Mouse (Mus musculus) layer of hippocampus, adult 9-11 months (tissue): ENCODE data around the gene Magi1.
"Not testable (repeated sequence)": the region's sequence is repeated elsewhere in the genome, so short reads cannot be mapped to it uniquely, and the experiment has no call there.

Experiments
- DNase-seq: peaks from one replicate; pipeline ENCODE4 v3.0.0; 2022

Gene Magi1

DNA sequence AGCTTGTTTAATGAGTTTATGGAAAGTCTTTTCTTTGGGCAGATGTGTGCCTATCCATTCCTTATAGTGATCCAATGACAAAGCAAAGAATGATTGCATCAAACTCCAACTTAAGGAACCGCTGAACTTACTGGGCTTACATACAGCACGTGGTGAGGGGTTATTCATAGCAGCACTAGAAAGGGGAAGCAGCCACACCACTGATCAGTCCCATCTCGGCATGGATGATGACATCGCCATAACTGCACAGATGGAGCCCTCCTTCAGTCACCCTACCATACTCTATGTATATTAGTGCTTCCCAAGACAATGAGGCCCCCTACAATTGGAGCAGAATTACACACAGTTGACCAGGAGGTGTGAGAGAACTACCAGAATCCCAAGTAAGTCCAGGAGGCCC is 238.5 kb downstream of the Magi1 start:
- no peak for DNase-seq

DNA sequence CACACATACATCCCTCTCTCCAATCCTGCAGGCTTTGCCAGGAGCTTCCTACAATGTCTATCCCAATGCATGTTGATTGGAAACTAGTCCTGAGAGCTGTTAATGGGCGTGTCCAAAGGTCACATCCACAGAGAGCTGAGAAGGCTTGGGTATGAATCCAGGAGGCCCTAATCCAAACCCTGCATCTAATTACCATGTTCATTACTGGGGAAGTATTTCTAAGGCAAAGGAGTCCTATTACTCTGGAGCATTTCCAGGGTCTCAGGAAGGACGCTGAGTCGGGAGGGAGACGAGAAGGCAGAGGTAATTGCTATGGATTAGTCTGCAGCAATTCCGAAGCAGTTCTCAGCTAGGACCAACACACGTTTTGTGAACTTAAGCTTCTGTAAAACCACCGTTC is 240.3 kb downstream of the Magi1 start:
- DNase-seq = no peak

DNA sequence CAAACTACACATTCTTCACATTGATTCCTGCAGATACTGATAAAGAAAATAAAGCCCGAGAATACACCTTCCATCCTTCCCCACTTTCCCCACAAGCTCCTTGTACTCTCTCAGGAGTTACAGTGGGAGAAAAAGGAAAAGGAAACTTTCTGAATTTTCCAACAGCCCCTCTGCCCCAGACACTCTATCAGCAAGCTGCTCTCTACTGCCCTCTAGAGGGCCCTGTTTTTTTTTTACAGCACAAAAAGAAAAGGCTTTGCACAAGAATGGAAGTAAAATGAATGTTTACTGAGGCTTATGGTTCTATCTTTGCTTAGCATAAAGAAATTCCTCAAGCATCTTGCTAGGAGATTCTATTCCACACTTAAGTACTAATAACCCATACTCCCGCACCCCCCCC is 243.6 kb downstream of the Magi1 start:
- DNase-seq = no peak

DNA sequence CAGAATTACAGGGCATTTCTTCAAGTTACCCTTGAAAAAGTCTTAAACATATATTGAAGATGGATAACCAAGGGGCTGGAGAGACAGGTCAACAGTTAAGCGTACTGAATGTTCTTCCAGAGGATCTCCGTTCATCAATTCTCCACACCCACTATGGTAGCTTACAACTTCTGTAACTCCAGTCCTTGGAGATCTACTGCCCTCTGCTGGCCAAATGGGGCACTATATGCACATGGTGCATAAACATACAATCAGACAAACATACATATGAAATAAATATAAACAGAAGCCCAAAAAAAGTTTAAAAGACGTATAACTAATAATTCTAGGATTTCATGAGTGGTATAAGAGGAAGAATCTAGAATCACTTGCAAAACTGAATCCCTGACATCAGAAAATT is 244.8 kb downstream of the Magi1 start:
- no peak for DNase-seq

DNA sequence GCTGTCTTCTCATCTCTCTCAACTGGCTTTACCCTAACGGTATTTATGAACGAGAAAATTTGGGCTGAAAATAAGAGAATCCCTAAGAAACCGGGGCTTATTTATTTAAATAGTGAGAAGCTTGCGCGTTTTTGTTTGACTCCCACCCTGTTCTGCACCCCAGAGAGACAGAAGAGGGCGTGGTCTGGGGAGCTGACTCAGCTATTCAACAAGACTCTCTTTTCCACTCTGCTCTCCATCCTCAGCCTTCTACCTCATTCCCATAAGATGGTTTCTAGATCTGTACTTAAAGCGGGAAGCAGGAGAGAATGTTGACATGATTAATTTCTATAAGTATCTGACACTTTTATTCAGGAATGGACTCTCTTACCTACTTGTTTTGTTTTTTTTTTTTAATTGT is 247.2 kb downstream of the Magi1 start:
- DNase-seq = no peak

DNA sequence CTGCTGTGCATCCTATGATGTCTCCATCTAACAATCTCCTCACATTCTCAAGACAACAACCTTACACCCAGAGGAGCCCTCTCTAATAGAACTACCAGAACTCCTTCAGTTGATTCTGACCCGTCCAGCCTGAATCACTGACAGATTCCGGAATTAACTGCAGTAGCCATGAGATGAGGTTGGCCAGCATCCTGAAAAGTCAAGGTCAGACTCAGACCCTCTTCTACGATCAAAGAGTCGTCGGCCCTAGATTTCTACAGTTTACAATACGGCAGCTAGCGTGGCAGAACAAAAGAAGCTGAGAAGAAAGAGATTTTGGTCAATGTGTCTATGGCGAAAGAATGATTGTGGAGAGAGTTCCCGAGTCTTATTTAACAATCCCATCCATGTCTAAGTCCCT is 257.4 kb downstream of the Magi1 start:
- DNase-seq = no peak

DNA sequence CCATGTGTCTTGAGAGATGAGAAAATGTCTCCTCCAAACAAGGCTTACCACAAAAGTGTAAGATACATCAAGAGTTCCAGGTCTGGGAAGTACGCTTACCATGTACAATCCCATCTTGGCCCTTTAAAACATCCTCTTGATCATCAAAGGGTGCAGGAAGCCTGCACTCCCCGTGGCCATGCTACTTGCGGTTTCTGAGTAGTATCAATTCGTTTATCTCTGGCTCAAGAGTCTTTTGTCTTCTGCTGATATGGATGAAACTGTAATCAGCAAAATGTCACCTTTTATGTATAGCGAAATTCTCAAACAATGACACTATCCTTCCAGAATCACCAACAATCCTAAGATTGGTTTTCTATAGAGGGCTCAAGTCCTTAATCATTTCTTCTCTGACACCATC is 261.3 kb downstream of the Magi1 start:
- no peak for DNase-seq

DNA sequence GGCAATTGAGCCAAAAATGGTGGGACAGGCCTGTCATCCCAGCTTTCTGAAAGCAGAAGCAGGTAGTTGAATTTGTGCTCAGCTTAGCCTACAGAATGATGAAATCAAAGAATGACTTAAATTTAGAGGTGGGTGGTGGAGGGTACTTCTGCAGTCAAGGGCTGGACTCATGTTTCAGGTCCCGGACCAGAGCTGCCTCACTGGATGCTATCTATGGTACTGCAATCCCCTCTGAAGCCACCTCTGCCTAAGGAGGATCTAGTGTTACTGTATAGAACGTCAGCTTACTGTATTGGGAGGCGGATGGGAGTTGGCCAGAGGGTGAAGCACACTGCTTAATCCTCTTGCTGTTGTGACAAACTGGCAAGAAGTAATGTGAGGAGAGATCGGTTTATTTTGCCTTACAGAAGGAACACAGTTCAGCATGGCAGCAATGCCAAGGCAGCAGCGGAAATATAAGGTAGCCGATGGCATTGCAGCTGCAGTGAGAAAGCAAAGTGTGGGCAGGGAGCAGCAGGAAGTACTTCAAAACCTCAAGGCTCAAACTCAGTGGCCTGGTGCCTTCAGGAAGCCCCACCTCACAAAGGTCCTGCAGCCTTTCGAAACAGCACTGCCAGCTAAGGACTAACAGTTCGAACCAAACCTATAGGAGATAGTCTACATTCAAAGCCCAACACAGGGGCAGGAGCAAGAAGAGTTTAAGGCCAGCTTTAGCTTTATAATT is 262.3 kb downstream of the Magi1 start:
- DNase-seq = no peak

DNA sequence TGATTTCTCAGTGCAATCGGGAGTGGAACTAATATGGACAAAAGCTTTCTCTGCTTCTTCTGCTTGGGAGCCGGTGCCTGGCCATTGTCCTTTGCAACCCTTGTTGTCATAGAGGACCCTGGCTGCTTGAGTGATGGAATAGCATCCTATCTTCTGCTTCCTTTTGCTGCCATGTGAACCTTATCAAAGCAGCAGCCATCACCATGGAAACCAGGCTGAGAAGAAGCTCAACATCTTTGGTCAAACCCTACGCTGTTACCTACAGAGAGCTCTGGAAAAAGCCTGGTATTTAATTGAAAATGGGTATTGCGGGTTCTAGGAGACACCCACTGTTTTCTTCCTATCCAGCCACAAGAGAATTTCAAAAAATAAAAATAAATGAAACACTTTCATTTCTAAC is 263.2 kb downstream of the Magi1 start:
- DNase-seq = peak; percentile 5

DNA sequence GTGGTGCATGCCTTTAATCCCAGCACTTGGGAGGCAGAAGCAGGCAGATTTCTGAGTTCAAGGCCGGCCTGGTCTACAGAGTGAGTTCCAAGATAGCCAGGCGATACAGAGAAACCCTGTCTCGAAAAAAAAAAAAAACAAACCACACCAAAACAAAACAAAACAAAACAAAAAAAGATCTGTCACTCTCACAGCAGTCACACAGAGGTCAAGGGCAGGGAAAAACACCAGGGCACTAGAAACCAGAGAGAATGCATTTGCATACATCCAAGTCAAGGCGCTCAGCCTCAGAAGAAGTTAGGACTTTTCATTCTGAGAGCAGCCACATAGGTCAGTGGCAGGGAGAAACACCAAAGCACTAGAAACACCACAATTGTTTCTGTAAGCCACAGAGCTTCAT is 263.8 kb downstream of the Magi1 start:
- no peak for DNase-seq

DNA sequence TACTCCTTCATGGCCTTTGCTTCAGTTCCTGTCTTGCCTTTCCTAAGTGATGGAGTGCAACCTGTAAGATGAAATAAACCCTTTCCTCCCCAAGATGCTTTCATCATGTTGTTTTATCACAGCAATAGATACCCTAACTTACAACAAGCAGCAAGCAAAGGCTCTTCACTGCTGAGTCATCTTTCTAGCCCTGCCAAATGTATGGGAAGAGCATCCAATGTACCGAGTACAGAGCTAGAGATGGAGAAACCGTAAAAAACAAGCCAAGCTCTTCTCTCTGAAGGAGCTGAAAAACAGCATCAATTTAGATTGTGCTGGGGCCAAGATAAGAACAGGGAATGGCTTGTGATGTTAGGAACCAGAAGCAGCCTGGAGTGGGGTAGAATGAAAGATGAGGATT is 270.0 kb downstream of the Magi1 start:
- no peak for DNase-seq

DNA sequence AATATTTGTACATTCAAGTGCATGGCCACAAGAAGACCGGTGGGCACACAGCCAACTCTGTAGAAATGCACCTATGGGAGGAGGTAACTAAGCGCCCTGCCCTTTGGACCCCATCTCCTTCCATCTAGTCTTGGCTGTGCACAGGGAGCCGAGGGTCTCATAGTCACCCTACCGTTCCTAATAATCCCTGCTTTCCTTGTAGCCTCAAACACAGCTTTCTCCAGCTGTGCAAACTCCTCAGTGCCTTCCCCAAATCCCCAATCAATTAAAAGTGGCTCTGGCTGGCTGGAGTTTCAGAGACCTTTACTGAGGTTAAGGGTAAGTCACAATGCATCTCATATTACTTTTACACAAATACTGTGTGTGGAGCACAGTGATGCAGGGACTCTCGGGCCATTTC is 271.8 kb downstream of the Magi1 start:
- DNase-seq = no peak

DNA sequence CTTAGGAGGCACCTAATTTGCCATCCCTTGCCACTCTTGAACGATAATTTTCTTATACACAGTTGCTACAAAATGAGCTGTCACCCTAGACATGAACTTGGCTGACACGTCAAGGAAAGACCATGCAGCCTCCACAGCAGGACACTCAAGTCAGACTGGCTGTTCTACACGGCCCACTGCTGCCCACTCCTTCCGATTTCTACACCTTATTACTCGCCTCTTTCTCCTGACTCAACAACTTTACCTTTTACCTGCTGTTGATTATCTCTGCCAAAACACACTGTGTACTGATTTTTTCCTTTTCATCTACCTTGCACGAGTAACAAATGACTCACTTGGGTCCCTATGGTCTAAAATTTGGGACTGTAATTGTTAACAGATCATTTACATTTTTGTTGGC is 272.2 kb downstream of the Magi1 start:
- no peak for DNase-seq

DNA sequence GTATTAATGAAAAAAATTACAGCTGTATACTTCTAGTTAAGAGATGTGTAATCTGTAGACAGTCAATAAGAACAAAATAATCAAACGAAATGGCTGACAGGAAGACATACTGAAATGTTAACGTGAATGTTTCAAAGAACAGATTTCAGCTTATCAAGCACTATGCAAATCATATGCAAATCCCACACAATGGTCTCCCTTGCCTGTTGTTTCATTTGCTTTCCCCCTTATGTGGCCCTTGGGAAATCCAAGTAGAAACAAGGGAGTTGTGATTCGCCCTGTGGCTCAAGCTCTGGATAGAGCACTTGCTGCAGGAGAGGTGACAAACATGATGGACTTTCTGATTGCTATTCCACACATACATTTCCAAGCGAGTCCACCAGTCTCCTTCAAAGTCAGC is 275.1 kb downstream of the Magi1 start:
- DNase-seq = no peak

DNA sequence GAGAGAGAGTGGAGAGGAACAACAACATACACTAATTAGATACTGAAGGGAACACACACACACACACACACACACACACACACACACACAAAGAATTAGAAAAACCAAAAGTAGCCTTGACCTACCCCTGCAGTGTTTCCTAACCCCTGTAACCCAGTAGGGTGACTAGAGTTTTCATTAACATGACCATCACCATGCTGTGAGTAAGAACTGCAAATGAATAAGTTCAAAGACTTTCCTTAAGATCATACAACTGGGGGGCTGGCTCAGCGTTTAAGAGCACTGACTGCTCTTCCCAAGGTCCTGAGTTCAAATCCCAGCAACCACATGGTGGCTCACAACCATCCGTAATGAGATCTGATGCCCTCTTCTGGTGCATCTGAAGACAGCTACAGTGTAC is 280.1 kb downstream of the Magi1 start:
- not testable (repeated sequence) for DNase-seq

DNA sequence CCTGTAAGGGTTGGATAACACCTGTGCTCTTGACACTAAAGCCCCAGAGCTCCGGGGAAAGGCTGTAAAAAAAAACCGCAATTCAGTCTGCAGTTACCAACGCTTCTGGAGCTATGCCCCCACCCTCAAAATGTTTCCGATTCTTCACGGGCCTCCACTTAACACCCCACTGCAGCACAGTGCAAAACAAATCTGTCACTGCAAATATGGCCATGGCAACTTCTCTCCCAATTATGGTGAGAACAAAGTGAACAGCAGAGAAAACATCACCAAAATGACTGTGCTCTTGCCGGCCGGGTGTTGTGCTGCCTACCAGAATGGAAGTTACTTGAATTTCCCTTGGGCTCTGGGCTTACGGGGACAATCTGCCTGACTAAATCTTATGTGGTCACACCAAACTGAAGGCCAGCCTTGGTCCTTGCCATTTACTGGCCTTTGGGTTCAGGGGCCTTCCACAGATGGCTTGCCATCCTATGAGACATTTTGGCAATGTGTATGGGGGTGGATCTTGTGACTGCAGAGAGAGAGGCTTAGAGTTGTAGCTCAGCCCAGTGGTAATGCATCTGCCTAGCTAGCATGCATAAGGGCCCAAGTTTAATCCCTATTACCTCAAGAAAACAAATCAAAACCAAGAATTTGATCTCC is 286.8 kb downstream of the Magi1 start:
- peak; percentile 53 for DNase-seq

DNA sequence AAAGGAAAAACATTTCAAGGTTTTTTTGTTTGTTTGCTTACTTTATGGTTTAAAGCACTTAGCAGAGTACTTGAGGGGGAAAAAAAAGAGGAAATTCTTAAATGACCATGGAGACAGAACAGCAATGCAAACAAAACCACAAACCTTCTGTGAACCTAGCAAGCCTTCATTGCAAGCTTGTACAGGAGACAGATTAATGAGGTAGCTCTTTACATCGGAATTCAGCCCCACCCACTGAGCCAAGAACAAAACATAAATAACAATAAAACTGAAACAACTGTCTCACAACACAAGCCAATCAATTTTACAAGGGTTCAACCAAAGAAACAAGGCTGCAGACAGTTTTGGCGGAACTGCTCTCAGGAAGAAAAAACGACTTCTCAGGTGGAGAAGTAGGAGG is 296.2 kb downstream of the Magi1 start:
- no peak for DNase-seq

DNA sequence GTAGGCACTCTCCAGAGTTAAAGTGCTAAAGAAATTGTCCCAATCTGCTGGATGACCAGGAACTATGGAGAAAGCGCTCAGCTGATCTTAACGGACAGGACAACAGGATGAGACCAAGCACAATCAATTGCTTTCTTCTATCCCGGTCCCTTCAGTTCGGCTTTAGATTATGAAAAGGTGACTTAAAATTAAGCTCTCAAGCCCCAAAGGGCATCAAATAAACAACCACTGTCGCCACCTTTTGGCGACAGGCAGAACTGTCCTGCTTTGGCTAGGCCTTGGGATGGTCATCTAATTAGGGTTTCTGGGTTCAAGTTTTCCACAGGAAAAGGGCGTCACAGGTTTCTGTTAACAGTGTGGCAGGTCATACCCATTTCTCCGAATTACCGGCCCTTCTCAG is 298.6 kb downstream of the Magi1 start:
- DNase-seq = no peak

DNA sequence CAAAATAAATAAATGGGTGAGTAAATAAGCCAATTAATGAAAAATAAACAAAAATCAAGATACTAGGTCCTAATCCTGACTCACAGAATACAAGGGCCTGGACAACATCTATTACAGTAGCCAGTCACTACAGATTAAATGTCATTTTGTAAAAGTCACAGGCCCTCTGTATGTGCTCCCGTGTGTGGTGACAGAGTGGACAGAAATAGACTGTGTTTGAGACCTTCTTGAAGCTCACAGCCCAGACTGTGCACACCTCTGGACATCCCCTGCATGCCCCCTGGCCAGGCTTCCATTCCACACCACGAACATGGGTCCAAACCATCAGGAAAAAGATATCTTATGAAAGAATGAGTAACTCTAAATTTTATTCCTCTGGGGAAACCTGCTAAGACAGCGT is 300.2 kb downstream of the Magi1 start:
- DNase-seq = no peak

DNA sequence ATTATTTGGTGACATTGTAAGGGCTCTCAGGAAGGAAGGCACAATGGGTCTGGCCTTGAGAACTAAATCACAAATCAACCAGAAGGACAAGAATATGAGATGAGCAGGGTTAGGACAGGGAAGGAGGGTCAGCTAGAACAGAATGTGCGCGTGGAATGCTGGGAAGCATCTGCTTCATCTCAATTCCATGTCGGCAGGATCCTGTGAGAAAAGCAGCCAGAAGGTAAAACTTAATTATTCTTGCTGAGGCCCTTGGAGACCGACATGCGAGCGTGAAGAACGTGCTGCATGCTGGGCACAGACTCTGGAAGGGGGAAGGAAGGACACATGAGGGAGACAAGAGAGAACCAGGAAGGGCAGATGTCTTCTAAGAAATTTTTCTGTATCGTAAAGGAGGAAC is 302.5 kb downstream of the Magi1 start:
- no peak for DNase-seq

DNA sequence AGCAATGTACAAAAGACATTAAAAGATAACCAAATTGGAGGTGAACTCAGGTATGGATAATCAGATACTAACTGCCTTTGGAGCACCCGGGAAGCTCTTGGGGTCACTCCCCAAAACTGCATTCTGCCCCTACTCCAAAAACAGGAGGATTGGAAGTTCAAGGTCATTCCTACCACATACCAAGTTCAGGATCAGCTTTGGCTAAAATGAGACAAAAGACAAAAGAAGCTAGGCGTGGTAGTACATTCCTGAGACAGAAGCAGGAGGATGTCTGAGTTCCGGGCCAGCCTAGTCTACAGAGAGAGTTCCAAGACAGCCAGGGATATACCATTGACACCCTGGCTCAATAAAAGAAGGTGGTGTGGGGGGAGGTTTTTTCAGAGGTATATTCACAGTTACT is 304.5 kb downstream of the Magi1 start:
- DNase-seq = no peak

DNA sequence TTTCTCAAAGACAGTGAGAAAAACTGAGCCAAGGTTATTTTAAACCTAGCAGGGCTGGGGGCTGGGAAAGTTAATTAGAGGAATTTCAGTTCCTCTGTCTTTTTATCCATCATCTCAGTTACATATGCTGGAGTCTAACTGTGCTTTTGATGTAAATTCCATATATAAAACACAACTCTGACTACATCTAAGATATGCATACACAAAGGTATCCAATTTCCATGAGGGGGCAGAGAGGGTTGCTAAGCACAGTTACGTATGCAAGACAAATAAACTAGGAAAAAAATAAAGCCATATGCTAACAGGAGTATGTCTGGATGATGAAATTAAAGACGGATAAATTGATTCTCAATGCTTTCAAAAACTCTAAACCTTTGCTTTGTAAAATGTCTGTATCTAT is 315.0 kb downstream of the Magi1 start:
- DNase-seq = no peak

DNA sequence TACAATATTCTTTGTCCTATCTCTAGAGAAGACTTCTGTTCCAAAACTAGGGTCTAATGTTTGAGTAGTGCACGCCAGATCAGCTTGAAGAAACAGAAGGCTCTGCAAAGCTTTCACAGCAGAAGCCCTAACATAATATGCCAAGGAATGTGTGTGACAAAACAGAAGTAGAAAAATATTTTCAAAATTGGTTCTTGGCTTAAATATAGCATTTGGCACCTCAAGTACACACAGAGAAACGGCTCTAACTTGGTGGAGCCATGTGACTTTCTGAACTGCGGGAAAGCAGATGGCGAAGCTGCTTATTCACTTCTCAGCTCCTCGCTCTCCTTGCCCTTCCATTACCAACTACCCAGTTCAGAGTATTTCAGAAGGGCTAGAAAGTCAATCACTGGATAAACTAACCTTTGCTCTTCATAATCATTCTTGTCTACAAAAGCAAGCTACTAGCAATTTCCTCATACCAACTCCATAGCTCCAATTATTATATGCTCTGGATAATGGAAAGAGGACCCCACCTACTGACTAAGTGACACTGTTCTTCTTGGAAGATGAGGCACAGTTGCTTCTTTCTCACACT is 320.9 kb downstream of the Magi1 start:
- DNase-seq = peak; percentile 34

DNA sequence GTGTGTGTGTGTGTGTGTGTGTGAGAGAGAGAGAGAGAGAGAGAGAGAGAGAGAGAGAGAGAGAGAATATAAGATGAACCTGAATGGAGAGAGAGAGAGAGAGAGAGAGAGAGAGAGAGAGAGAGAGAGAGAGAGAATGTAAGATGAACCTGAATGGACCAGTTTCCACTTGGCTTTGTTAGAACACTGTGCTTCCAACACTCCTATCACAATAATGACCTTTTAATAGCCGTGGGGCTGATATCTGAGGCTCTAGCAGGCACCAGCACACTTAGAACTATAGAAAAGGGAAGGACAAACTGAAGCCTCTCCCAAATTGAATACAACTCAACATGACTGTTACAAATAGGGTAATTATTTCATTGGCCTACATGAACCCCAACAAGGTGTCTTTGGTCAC is 321.9 kb downstream of the Magi1 start:
- no peak for DNase-seq

DNA sequence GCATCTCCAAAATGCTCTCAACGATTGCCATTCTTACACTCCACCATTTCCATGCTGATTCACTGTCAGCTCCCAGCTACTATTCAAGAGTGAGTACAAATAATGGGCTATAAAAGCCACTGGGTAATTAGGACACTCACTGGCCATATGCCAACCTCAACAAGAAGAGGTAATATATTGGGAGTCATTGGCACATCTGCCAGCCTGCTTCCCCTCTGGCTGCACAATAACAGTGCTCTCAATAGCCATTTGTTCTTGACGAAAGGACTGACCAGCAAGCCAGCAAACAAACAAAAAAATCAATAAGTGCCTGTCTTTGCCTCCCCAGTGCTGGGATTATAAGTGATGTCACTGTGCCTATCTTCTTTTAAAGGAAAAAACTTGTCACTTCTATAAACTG is 326.5 kb downstream of the Magi1 start:
- DNase-seq = peak; percentile 58
